Mouse (Mus musculus): Measurements from ENCODE around the gene Hoxb3. TPM values are rescaled to one million over a fixed set of nuclear protein-coding genes. Genes with fewer than 3 reads are reported as not detected.
A peak's percentile ranks its signal among the peaks of the same experiment; 100 is the strongest.

The Hoxb3 gene
- polyA plus RNA-seq, 1 experiment from 2014 or later = 1.1 TPM

DNA sequence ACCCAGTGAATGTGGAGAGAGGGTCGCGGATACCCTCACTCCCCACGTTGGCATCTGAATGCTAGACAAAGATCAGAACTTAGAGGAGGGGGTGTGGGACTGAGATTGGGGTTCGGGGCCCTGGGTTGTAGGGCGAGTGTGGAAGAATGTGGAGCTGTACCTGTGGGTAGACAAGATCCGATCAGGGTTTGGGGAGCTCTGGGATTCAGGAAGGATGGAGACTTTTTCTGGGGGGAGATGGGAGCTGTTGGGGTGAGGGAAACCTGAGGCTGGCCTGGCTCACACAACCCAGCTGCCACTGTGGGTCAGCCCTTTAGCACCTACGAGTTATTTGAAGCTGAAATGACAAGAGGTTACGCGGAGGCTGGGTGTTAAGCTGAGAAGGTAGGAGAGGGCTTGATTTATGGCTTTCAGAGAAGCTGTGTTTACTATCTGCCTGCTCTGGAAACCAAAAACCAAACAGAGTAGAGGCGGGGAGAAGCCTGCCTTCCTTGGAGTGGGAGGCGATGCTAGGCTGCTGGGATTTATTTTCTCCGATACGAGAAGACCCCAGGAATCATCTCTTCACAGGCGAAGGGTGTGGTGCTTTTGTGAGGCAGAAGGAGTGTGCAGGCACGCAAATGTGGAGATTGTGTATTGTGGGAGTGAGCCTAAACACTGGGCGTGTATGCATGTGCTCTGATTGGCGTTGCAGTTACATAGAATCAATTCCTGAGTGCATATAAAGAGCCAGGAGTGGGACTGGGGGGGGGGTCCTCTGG is 10.3 kb downstream of the Hoxb3 start:
- H3K27ac ChIP-seq (ENCODE audit: low read depth, low read length) = peak overlapping the region; percentile 78
- ATAC-seq = no peak
- H3K9me3 ChIP-seq (ENCODE audit: control insufficient read depth) = no peaks in the 10 kb centered on the region
- H3K36me3 ChIP-seq (ENCODE audit: control insufficient read depth, insufficient read depth) = no peaks in the 10 kb centered on the region
- H3K9ac ChIP-seq (ENCODE audit: low read depth, low read length) = peak overlapping the region; percentile 37; the same call in 1 of the 2 replicates
- peak overlapping the region; percentile 31 for H3K4me3 ChIP-seq (ENCODE audit: low read depth, low read length)
- TF ChIP-seq CTCF (IDR thresholded peaks at IDR 0.05; ENCODE audit: low read depth) = no peak
- H3K4me1 ChIP-seq (replicated peaks; ENCODE audit: control insufficient read depth, insufficient read depth, low read length) = peaks cover 6% of the 10 kb centered on the region; the same call in 1 of the 2 replicates
- 21% methylated on average over 17 of the region's 17 CpGs for WGBS
- peak overlapping the region; percentile 66 for H3K4me2 ChIP-seq (replicated peaks; ENCODE audit: low read depth)
- peaks cover 21% of the 10 kb centered on the region for H3K27me3 ChIP-seq (replicated peaks; ENCODE audit: control insufficient read depth, insufficient read depth, low read length)

DNA sequence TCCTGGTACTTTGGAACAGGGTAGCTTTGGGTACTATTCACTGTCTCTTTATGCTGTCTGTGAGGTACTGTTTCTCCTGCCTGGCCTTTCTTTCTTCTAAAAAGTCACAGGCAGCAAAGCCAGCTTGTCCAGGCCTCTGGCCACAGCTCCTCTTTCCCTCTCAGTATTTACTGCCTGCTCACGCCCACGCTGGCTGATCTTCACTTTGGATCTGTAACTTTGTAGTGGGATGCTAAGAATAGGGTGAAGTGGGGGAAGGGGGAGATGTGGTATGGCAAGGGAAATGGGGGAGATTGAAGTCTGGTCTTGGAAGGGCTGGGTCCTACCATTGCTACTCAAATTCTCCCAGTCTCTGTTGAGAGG is 10.9 kb downstream of the Hoxb3 start:
- peak overlapping the region; percentile 66 for H3K4me2 ChIP-seq (replicated peaks; ENCODE audit: low read depth)
- TF ChIP-seq CTCF (IDR thresholded peaks at IDR 0.05; ENCODE audit: low read depth) = no peak
- no peak overlapping the region; the same call in 1 of the 2 replicates for H3K4me3 ChIP-seq (ENCODE audit: low read depth, low read length)
- H3K27ac ChIP-seq (ENCODE audit: low read depth, low read length) = peak overlapping the region; percentile 78; the same call in 1 of the 2 replicates
- no peaks in the 10 kb centered on the region; the same call in 1 of the 2 replicates for H3K36me3 ChIP-seq (ENCODE audit: control insufficient read depth, insufficient read depth)
- 41% methylated on average over 2 of the region's 2 CpGs for WGBS
- no peak overlapping the region for H3K9ac ChIP-seq (ENCODE audit: low read depth, low read length)
- peaks cover 21% of the 10 kb centered on the region for H3K27me3 ChIP-seq (replicated peaks; ENCODE audit: control insufficient read depth, insufficient read depth, low read length)
- ATAC-seq = no peak
- H3K4me1 ChIP-seq (replicated peaks; ENCODE audit: control insufficient read depth, insufficient read depth, low read length) = peaks cover 6% of the 10 kb centered on the region; the same call in 1 of the 2 replicates
- H3K9me3 ChIP-seq (ENCODE audit: control insufficient read depth) = no peaks in the 10 kb centered on the region

DNA sequence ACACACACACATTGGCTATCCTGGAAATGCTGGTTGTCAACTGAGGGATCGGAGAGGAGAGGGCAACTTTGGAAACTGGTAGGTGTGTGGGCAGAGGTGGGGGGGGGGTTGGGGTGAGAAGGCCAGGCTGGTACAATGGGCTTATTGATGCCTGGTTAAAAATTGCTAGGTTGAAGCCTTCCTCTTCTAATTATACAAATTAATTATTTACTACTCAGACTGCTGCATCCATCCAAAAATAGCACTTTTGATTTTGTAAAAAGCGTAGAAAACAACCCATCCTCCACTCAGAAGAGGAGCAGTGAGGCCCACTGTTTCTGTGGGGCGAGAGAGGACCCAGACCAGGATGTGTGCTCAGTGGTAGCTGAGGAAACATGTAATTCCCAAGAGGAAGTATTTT is 11.9 kb downstream of the Hoxb3 start:
- Histone ChIP-seq H3K4me1 (replicated peaks; ENCODE audit: control insufficient read depth, insufficient read depth, low read length) (0 out of 2 replicates have a peak, but pooled peaks cover 8% of the 10 kb centered on the region), H3K36me3 (ENCODE audit: control insufficient read depth, insufficient read depth) (no peaks in the 10 kb centered on the region; the same call in 1 of the 2 replicates), H3K27me3 (replicated peaks; ENCODE audit: control insufficient read depth, insufficient read depth, low read length) (peaks cover 24% of the 10 kb centered on the region), H3K9ac (ENCODE audit: low read depth, low read length) (no peak overlapping the region), H3K9me3 (ENCODE audit: control insufficient read depth) (no peaks in the 10 kb centered on the region), H3K4me2 (replicated peaks; ENCODE audit: low read depth) (0 out of 2 replicates have a peak overlapping the region, but pooled peaks have one; percentile 2), H3K4me3 (ENCODE audit: low read depth, low read length) (no peak overlapping the region), H3K27ac (ENCODE audit: low read depth, low read length) (no peak overlapping the region)
- no peak for ATAC-seq
- no peak for TF ChIP-seq CTCF (IDR thresholded peaks at IDR 0.05; ENCODE audit: low read depth)
- 30% methylated on average over 3 of the region's 3 CpGs for WGBS

DNA sequence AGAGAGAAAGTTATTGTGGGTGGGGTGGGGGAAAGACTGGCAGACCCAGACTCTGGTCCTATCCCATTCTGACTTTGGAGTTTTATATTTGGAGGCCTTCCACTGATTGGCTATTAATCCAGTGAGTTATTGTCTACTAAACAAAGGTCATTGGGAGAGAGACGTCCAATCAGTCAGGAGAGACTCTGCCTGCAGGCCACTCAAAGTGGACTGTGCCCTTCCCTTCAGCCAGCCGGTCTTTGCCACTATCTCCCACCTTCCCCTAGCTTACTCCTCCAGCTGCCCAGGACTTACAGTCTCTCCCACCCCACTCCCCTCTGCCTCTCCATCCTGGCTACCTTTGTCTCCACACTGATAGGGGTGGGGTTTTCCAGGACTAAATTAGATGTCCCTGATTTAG is 13.5 kb downstream of the Hoxb3 start:
- Histone ChIP-seq H3K27ac (ENCODE audit: low read depth, low read length) (no peak overlapping the region), H3K4me2 (replicated peaks; ENCODE audit: low read depth) (no peak overlapping the region), H3K36me3 (ENCODE audit: control insufficient read depth, insufficient read depth) (no peaks in the 10 kb centered on the region; the same call in 1 of the 2 replicates), H3K4me3 (ENCODE audit: low read depth, low read length) (no peak overlapping the region), H3K9me3 (ENCODE audit: control insufficient read depth) (no peaks in the 10 kb centered on the region), H3K27me3 (replicated peaks; ENCODE audit: control insufficient read depth, insufficient read depth, low read length) (peaks cover 34% of the 10 kb centered on the region), H3K9ac (ENCODE audit: low read depth, low read length) (no peak overlapping the region), H3K4me1 (replicated peaks; ENCODE audit: control insufficient read depth, insufficient read depth, low read length) (0 out of 2 replicates have a peak, but pooled peaks cover 9% of the 10 kb centered on the region)
- TF ChIP-seq CTCF (IDR thresholded peaks at IDR 0.05; ENCODE audit: low read depth) = no peak
- ATAC-seq = no peak
- 32% methylated on average over 2 of the region's 2 CpGs for WGBS

DNA sequence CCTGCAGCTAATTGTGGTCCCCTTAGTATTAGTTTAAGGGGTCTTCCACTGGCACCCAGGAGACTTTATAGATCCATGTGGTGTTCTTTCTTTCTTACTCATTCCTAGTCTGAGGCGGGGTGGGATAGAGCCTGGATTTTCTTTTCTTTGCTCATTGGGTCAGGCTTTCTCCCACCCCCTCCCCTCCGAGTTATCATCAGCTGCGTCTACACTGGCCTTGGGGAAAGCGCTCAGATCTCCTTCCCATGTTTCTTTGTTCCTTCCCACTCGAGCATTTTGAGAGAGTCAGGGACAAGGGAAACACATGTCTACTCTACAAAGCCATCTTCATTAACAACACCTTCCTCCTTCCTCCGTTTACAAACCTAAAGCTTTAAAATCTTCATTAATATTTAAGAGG is 13.9 kb downstream of the Hoxb3 start:
- no peak for ATAC-seq
- H3K9me3 ChIP-seq (ENCODE audit: control insufficient read depth) = no peaks in the 10 kb centered on the region
- H3K36me3 ChIP-seq (ENCODE audit: control insufficient read depth, insufficient read depth) = no peaks in the 10 kb centered on the region; the same call in 1 of the 2 replicates
- H3K27ac ChIP-seq (ENCODE audit: low read depth, low read length) = no peak overlapping the region
- H3K4me2 ChIP-seq (replicated peaks; ENCODE audit: low read depth) = no peak overlapping the region
- 59% methylated on average over 6 of the region's 6 CpGs for WGBS
- H3K4me1 ChIP-seq (replicated peaks; ENCODE audit: control insufficient read depth, insufficient read depth, low read length) = 0 out of 2 replicates have a peak, but pooled peaks cover 6% of the 10 kb centered on the region
- peaks cover 31% of the 10 kb centered on the region for H3K27me3 ChIP-seq (replicated peaks; ENCODE audit: control insufficient read depth, insufficient read depth, low read length)
- no peak overlapping the region for H3K9ac ChIP-seq (ENCODE audit: low read depth, low read length)
- TF ChIP-seq CTCF (IDR thresholded peaks at IDR 0.05; ENCODE audit: low read depth) = no peak
- H3K4me3 ChIP-seq (ENCODE audit: low read depth, low read length) = no peak overlapping the region

DNA sequence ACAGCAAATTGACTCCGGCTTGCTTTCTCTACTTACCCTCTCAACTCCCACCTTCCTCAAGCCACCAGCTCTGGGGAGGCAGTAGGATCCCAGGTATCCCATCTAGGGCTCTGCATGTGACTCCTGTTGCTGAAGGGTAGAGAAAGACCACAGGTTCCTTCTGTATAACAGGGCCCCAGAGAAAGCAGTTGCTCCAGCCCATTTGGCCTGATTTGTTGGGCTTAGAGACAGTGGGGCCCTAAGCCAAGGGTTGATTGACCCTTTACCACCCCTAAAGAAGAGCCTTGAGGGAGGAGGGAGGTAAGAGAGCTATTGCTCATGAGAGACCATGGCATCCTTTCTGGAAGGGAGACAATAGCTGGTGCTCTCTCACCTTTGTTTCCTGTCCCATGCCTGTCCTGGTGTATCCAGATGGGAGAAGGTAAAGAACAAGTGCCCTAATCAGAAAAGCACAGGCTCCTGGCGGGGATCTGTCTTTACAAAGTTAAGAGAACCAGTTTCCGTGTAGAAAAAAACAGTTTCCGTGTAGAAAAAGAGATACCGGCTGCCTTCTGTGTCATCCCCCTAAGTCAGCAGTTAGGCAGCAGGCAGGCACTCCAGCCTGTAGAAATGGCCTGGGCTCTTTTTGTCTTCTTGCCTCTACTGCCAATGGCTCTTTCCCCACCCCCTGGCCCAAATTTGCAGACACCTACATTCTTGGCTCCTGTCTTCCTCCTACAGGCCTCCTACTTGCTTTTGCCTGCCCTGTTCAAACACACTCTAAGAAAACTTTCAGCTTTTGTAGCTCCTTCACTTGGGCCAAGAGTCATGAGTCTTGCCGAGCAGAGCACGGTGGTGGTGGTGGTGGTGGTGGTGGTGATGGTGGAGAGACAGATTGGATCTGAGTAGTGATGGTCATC is 16.1 kb downstream of the Hoxb3 start:
- H3K4me2 ChIP-seq (replicated peaks; ENCODE audit: low read depth) = peak overlapping the region; percentile 24; the same call in 1 of the 2 replicates
- H3K27me3 ChIP-seq (replicated peaks; ENCODE audit: control insufficient read depth, insufficient read depth, low read length) = peaks cover 22% of the 10 kb centered on the region
- H3K27ac ChIP-seq (ENCODE audit: low read depth, low read length) = no peak overlapping the region
- H3K36me3 ChIP-seq (ENCODE audit: control insufficient read depth, insufficient read depth) = no peaks in the 10 kb centered on the region; the same call in 1 of the 2 replicates
- no peak overlapping the region; the same call in 1 of the 2 replicates for H3K9ac ChIP-seq (ENCODE audit: low read depth, low read length)
- H3K9me3 ChIP-seq (ENCODE audit: control insufficient read depth) = no peaks in the 10 kb centered on the region
- H3K4me1 ChIP-seq (replicated peaks; ENCODE audit: control insufficient read depth, insufficient read depth, low read length) = 0 out of 2 replicates have a peak, but pooled peaks cover 3% of the 10 kb centered on the region
- no peak for ATAC-seq
- 62% methylated on average over 7 of the region's 7 CpGs for WGBS
- H3K4me3 ChIP-seq (ENCODE audit: low read depth, low read length) = no peak overlapping the region
- no peak for TF ChIP-seq CTCF (IDR thresholded peaks at IDR 0.05; ENCODE audit: low read depth)

Data from intestine, postnatal 0 days (tissue).